In the genomic region with DNA sequence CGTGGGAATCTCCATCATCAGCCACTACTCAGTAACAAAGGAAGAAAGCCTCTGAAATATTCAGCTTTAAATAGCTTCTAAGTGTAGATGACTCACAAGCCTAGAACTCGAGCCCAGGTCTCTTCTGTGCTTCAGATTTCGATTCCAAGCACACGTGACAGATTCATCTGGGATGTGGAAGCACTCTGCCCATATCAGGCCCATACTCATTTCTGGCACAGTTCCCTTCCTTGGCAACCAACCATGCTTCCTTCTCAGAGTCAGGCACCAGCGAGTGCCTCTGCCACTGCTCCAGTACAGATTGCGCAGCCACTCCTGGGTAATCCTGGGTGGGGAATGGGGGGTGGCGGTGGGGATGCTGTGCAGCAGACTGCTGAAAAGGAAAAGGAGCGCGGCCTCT, we compare ENCODE assay signal across 7 mouse cellular contexts. TPM values are rescaled to one million over a fixed set of nuclear protein-coding genes. Genes with fewer than 3 reads are reported as not detected.
DNase-seq lines count a peak whose midpoint lies in the region; ATAC-seq lines count a peak whose summit lies in the region.

No protein-coding gene starts in this region.

- peak; percentile 96 for DNase-seq in NIH3T3 (ENCODE audit: low read depth)
- DNase-seq in adrenal gland, postnatal 25 days = peak; percentile 65
- peak; percentile 67 to 87 for DNase-seq in frontal cortex, adult 2 months (ENCODE audit: extremely low spot score in 1 of 2, low spot score in 1 of 2)
- DNase-seq in heart, postnatal 25 days (ENCODE audit: low spot score) = peak; percentile 37
- DNase-seq in left cerebral cortex, adult 9 months (ENCODE audit: low spot score in 2 of 2) = peak; percentile 64 to 83
- peak; percentile 39 for DNase-seq in ovary, postnatal 14 days (ENCODE audit: low spot score)

- no peak for ATAC-seq in megakaryocyte-erythroid progenitor cell, adult 5-6 weeks (replicated peaks; ENCODE audit: low FRiP score, low TSS enrichment, poor library complexity, severe bottlenecking)

- intact Hi-C loops in heart, postnatal 25 days (cut with DNase I) = loop anchor here (1.0 kb wide), 1 partner anchor 82 kb away; no protein-coding TSS in a partner anchor

RNA-seq across cellular contexts. Expression of a gene that starts 46.5 kb away (rescaled TPM):
- 3.6 and 6.7 TPM in 2 replicates for total RNA-seq in adrenal gland, postnatal 25 days (2021)
- 15.6 and 17.7 TPM in 2 replicates for polyA plus RNA-seq in frontal cortex, adult 2 months (2012; rRNA removed)
- 1 to 10 TPM; 3.9 to 4.3 TPM for total RNA-seq in heart, postnatal 25 days (2021)
- total RNA-seq in megakaryocyte-erythroid progenitor cell, adult 5-6 weeks (2014; fragmentation: Nextera tagmentation) = 1.5 and 2.6 TPM in 2 replicates
- total RNA-seq in megakaryocyte-erythroid progenitor cell, adult 5-6 weeks (2017) = 1.1 and 1.3 TPM in 2 replicates

Comparison
In these comparisons a context has a peak if more than half of its experiments do, and no peak if none do; other contexts are left out.
1. DNase-seq: peak in every context shown above with its lines; median percentile 96 in NIH3T3; 77 in frontal cortex, adult 2 months; 74 in left cerebral cortex, adult 9 months; 65 in adrenal gland, postnatal 25 days; 39 in ovary, postnatal 14 days; 37 in heart, postnatal 25 days.